Mouse (Mus musculus) embryonic facial prominence, embryonic 11.5 days (tissue): ENCODE data around the gene Gli1. TPM values are rescaled to one million over a fixed set of nuclear protein-coding genes. Genes with fewer than 3 reads are reported as not detected.

Experiments used
- ATAC-seq: fragments of 200-750 bp; cut with Nextera tagmentation; replicated peaks from 2 replicates; pipeline ENCODE4 v1.8.0; 2017; ENCODE audit warnings: low read depth; ENCODE audit not compliant: insufficient number of reproducible peaks, low FRiP score, low TSS enrichment
- DNase-seq: peaks from one replicate; pipeline ENCODE4 v3.0.0-alpha.2; 2015; ENCODE audit warnings: low spot score
- H3K27ac ChIP-seq: fragments of 300-500 bp; sonication (generic); replicated peaks from 2 replicates; pipeline ENCODE4 v1.5.1; 2014; ENCODE audit warnings: mild to moderate bottlenecking, low read depth, low read length, control low read depth
- H3K27me3 ChIP-seq: fragments of 300-500 bp; sonication (generic); 2 replicates; pipeline ENCODE4 v1.6.1; 2014; ENCODE audit warnings: mild to moderate bottlenecking, low read length, moderate library complexity, mixed read lengths; ENCODE audit not compliant: control insufficient read depth, insufficient read depth
- H3K36me3 ChIP-seq: fragments of 300-500 bp; sonication (generic); replicated peaks from 2 replicates; pipeline ENCODE4 v1.6.1; 2014; ENCODE audit warnings: low read depth, mild to moderate bottlenecking, low read length, moderate library complexity, mixed read lengths; ENCODE audit not compliant: control insufficient read depth, insufficient read depth
- H3K4me1 ChIP-seq: fragments of 300-500 bp; sonication (generic); 2 replicates; pipeline ENCODE4 v1.6.1; 2014; ENCODE audit warnings: low read length, mixed read lengths; ENCODE audit not compliant: control insufficient read depth, insufficient read depth
- H3K4me2 ChIP-seq: fragments of 300-500 bp; sonication (generic); 2 replicates; pipeline ENCODE4 v1.6.1; 2014; ENCODE audit warnings: low read depth, mild to moderate bottlenecking, control low read depth, low read length, moderate library complexity
- H3K4me3 ChIP-seq: fragments of 300-500 bp; sonication (generic); 2 replicates; pipeline ENCODE4 v1.5.1; 2014; ENCODE audit warnings: low read depth, low read length, control low read depth
- H3K9ac ChIP-seq: fragments of 300-500 bp; sonication (generic); replicated peaks from 2 replicates; pipeline ENCODE4 v1.6.1; 2014; ENCODE audit warnings: mild to moderate bottlenecking, control low read depth, low read length
- H3K9me3 ChIP-seq: fragments of 300-500 bp; sonication (generic); replicated peaks from 2 replicates; pipeline ENCODE4 v1.6.1; 2016; ENCODE audit warnings: mild to moderate bottlenecking, low read length, inconsistent platforms, mixed read lengths; ENCODE audit not compliant: control insufficient read depth
- WGBS: fragments of 180-500 bp; shearing (Covaris S2); extraction: QIAGEN DNeasy Blood & Tissue Kit; methylation state at CpG from one replicate; pipeline ENCODE4 v1.1.7; 2014; 5-methylcytosine and 5-hydroxymethylcytosine counted together
- polyA plus RNA-seq: library from polyadenylated mRNA; unstranded; fragments of >200 nt; fragmentation: Nextera tagmentation; extraction: Ambion mirVana; gene quantifications from 2 replicates; pipeline ENCODE4 v1.2.1, GENCODE M21; 2014

Gene Gli1
- polyA plus RNA-seq, 1 experiment from 2014 or later: 7.1 TPM

DNA sequence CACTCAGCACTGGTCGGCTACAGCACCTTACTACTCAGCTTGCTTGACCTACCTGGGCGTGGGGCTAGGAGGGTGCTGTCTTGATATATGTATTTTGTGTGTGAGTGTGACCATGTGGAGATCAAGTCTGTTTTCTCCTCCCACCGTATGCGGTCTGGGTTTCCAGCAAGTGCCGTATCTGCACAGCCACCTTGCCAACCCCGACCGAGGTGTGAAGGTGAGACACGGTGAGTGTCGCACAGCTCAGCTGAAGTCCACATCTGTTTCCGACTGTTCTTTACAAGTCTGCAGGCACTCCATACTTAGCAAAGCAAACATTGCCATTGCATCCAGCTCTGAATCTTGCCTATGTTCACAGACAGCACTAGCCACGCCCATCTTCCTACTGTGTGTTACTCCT is 38.6 kb downstream of the Gli1 start:
- Histone ChIP-seq H3K9ac (no peak overlapping the region), H3K36me3 (peaks cover 31% of the 10 kb centered on the region), H3K27me3 (no peaks in the 10 kb centered on the region), H3K9me3 (no peaks in the 10 kb centered on the region), H3K4me1 (no peaks in the 10 kb centered on the region), H3K27ac (no peak overlapping the region), H3K4me3 (no peak overlapping the region), H3K4me2 (no peak overlapping the region)
- ATAC-seq (no peak), DNase-seq (no peak)
- WGBS: 94% methylated on average over 11 of the region's 11 CpGs

GRCm38 (mm10) chr10:127300361-127300760 is 41.4 kb downstream of the Gli1 start:
- H3K36me3 ChIP-seq: peaks cover 35% of the 10 kb centered on the region
- WGBS: 93% methylated on average over 6 of the region's 6 CpGs

GRCm38 (mm10) chr10:127297015-127297871 is 44.5 kb downstream of the Gli1 start:
- no peak overlapping the region for H3K9ac ChIP-seq
- peaks cover 32% of the 10 kb centered on the region for H3K36me3 ChIP-seq

More at GRCm38 (mm10) chr10:127300361-127300760, 41.4 kb downstream of the Gli1 start:
- Histone ChIP-seq H3K9ac (no peak overlapping the region), H3K27ac (no peak overlapping the region), H3K4me3 (no peak overlapping the region), H3K4me1 (no peaks in the 10 kb centered on the region), H3K27me3 (no peaks in the 10 kb centered on the region), H3K4me2 (no peak overlapping the region), H3K9me3 (no peaks in the 10 kb centered on the region)
- DNase-seq (no peak), ATAC-seq (no peak)

DNA sequence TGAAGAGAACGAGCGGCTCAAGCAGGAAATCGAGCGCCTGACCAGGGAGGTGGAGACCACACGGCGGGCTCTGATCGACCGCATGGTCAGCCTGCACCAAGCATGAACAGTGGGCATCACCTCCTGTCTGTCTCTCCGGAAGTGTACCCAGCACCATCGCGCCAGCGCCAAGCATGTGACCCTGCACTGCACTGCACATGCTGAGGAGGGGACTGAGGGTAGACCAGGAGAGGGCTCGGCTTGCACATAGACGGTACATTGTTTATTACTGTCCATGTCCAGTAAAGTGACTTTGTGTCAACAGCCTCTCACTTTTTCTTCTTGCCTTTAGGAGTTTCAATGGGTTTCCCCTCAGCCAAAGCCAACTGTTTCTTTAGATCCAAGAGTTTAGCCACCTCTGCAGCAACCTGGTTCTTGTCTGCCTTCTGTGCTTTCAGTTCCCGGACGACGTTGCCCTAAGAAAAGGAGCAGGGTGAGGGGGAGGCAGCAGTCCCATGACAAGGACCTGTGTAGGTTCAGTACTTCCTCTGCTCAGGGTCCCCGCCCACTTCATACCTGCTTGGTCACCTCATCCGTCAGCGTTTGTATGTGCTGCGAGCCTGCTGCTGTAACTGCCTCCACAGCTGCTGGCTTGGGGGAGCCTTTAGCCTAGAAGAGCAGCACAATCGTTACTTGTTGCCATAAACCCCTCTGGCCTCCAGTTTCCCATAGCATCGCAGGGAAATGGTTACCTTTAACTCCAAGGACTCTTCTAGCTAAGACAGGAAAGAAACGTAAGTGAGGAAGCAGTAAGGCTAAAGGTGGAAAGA is 45.6 kb downstream of the Gli1 start:
- Histone ChIP-seq H3K4me3 (no peak overlapping the region), H3K4me1 (no peaks in the 10 kb centered on the region), H3K27ac (no peak overlapping the region), H3K27me3 (no peaks in the 10 kb centered on the region), H3K4me2 (no peak overlapping the region), H3K36me3 (peaks cover 29% of the 10 kb centered on the region), H3K9ac (no peak overlapping the region), H3K9me3 (no peaks in the 10 kb centered on the region)
- ATAC-seq: no peak
- no peak for DNase-seq
- 93% methylated on average over 24 of the region's 24 CpGs for WGBS

More at GRCm38 (mm10) chr10:127297015-127297871, 44.5 kb downstream of the Gli1 start:
- Histone ChIP-seq H3K27ac (no peak overlapping the region), H3K27me3 (no peaks in the 10 kb centered on the region), H3K9me3 (no peaks in the 10 kb centered on the region), H3K4me1 (no peaks in the 10 kb centered on the region), H3K4me2 (no peak overlapping the region), H3K4me3 (no peak overlapping the region)
- ATAC-seq: no peak
- no peak for DNase-seq
- WGBS: 90% methylated on average over 16 of the region's 16 CpGs

DNA sequence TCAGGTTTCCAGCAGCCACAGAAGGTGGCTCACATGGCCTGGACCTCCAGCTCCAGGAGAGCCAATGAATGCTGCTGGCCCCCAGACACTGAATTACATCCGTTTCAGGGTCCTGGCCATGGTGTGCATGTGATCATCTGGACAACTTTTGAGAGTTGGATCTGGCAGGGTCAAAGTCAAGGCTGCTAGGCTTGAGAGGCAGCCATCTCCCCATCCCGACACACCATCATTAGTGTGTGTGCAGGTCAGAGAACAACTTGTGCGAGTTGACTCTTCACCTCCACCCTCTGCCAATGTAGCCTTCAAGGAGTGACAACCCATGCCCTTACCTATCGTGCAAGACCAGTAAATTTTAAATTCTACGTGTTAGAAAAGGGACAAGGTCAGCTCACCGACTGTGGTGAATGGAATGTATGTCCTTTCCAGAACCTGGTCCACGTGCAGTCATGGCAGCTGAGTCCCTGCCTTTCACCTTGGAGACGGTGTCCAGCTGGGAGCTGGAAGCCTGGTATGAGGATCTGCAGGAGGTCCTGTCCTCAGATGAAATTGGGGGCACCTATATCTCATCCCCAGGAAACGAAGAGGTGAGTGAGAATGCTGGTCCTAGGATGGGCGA is 46.8 kb downstream of the Gli1 start:
- Histone ChIP-seq H3K4me1 (no peaks in the 10 kb centered on the region), H3K27ac (no peak overlapping the region), H3K4me3 (no peak overlapping the region), H3K27me3 (no peaks in the 10 kb centered on the region), H3K9ac (no peak overlapping the region), H3K9me3 (no peaks in the 10 kb centered on the region), H3K4me2 (no peak overlapping the region), H3K36me3 (peaks cover 29% of the 10 kb centered on the region)
- 91% methylated on average over 10 of the region's 10 CpGs for WGBS
- DNase-seq (no peak), ATAC-seq (no peak)

GRCm38 (mm10) chr10:127293590-127294113 is 48.1 kb downstream of the Gli1 start:
- no peaks in the 10 kb centered on the region for H3K27me3 ChIP-seq
- H3K9me3 ChIP-seq: no peaks in the 10 kb centered on the region
- ATAC-seq (no peak), DNase-seq (no peak)
- no peak overlapping the region for H3K9ac ChIP-seq
- no peak overlapping the region for H3K4me3 ChIP-seq
- no peaks in the 10 kb centered on the region; the same call in 1 of the 2 replicates for H3K4me1 ChIP-seq
- no peak overlapping the region for H3K27ac ChIP-seq
- 86% methylated on average over 3 of the region's 3 CpGs for WGBS
- no peak overlapping the region for H3K4me2 ChIP-seq
- H3K36me3 ChIP-seq: peaks cover 29% of the 10 kb centered on the region

GRCm38 (mm10) chr10:127292987-127293538 is 48.7 kb downstream of the Gli1 start:
- H3K27ac ChIP-seq: no peak overlapping the region
- H3K4me2 ChIP-seq: no peak overlapping the region
- DNase-seq: no peak
- no peak for ATAC-seq
- peaks cover 29% of the 10 kb centered on the region for H3K36me3 ChIP-seq
- no peak overlapping the region for H3K4me3 ChIP-seq
- no peaks in the 10 kb centered on the region for H3K9me3 ChIP-seq
- no peaks in the 10 kb centered on the region for H3K27me3 ChIP-seq
- WGBS: 86% methylated on average over 6 of the region's 6 CpGs
- H3K4me1 ChIP-seq: no peaks in the 10 kb centered on the region; the same call in 1 of the 2 replicates
- H3K9ac ChIP-seq: no peak overlapping the region
